Mouse (Mus musculus) embryonic fibroblast, embryonic 13.5 days (primary cell): Measurements from ENCODE around the gene Neo1.

Experiments
- CTCF ChIP-seq: IDR thresholded peaks from 2 replicates; pipeline ENCODE4 v1.5.1; 2011; ENCODE audit warnings: mild to moderate bottlenecking, control low read depth, low read length, moderate library complexity, borderline replicate concordance; ENCODE audit not compliant: insufficient read depth
- POLR2A ChIP-seq: IDR thresholded peaks from 2 replicates; pipeline ENCODE4 v1.6.1; 2011; ENCODE audit warnings: low read depth, mild to moderate bottlenecking, control low read depth, low read length, moderate library complexity

GRCm38 (mm10) chr9:58955507-58955906 lies 80.7 kb downstream of the Neo1 start:
- TF ChIP-seq CTCF, result no peak
- no peak for TF ChIP-seq POLR2A
